Mouse (Mus musculus) layer of hippocampus, adult 11-12 months (tissue): ENCODE results near the gene Sema3g.

ENCODE experiments used
- DNase-seq: peaks from one replicate; pipeline ENCODE4 v3.0.0; 2022; ENCODE audit warnings: low spot score

The Sema3g gene

GRCm38 (mm10) chr14:31217666-31218065, at the start of gene Sema3g:
Gene Sema3g, plus strand, starts transcription at chr14:31217860.
- DNase-seq, result no peak

- DNase-seq, result no peak
Observed at GRCm38 (mm10) chr14:31168425-31168824, 49.2 kb upstream of the Sema3g start, which contains the start of gene Stab1. Gene Stab1, minus strand, starts transcription at chr14:31168641.

- no peak for DNase-seq
Observed at GRCm38 (mm10) chr14:31169508-31169907, 48.2 kb upstream of the Sema3g start.

GRCm38 (mm10) chr14:31170963-31171362, 46.7 kb upstream of the Sema3g start:
- DNase-seq, result no peak

GRCm38 (mm10) chr14:31171386-31171785, 46.3 kb upstream of the Sema3g start:
- DNase-seq, result no peak

- no peak for DNase-seq
Observed at GRCm38 (mm10) chr14:31171821-31172220, 45.8 kb upstream of the Sema3g start.

GRCm38 (mm10) chr14:31172781-31173455, 44.7 kb upstream of the Sema3g start:
- DNase-seq, result no peak

- DNase-seq, result no peak
Observed at GRCm38 (mm10) chr14:31173537-31173936, 44.1 kb upstream of the Sema3g start.

GRCm38 (mm10) chr14:31177287-31177686, 40.4 kb upstream of the Sema3g start:
- no peak for DNase-seq

GRCm38 (mm10) chr14:31177715-31178114, 39.9 kb upstream of the Sema3g start:
- no peak for DNase-seq

- DNase-seq, result no peak
Observed at GRCm38 (mm10) chr14:31179677-31180365, 37.8 kb upstream of the Sema3g start.

- no peak for DNase-seq
Observed at GRCm38 (mm10) chr14:31181512-31181911, 36.1 kb upstream of the Sema3g start.

- DNase-seq, result no peak
Observed at GRCm38 (mm10) chr14:31182786-31183290, 34.8 kb upstream of the Sema3g start.

- DNase-seq, result no peak
Observed at GRCm38 (mm10) chr14:31183541-31183940, 34.1 kb upstream of the Sema3g start.

- DNase-seq, result no peak
Observed at GRCm38 (mm10) chr14:31184195-31184594, 33.5 kb upstream of the Sema3g start.

GRCm38 (mm10) chr14:31186656-31187055, 31.0 kb upstream of the Sema3g start:
- DNase-seq, result no peak

- DNase-seq, result no peak
Observed at GRCm38 (mm10) chr14:31188771-31189181, 28.9 kb upstream of the Sema3g start.

- DNase-seq, result no peak
Observed at GRCm38 (mm10) chr14:31189348-31189747, 28.3 kb upstream of the Sema3g start.

GRCm38 (mm10) chr14:31191936-31192335, 25.7 kb upstream of the Sema3g start:
- DNase-seq, result no peak

GRCm38 (mm10) chr14:31193791-31194190, 23.9 kb upstream of the Sema3g start:
- no peak for DNase-seq

- no peak for DNase-seq
Observed at GRCm38 (mm10) chr14:31194441-31194840, 23.2 kb upstream of the Sema3g start.

- DNase-seq, result no peak
Observed at GRCm38 (mm10) chr14:31194891-31195513, 22.7 kb upstream of the Sema3g start.

GRCm38 (mm10) chr14:31195521-31195920, 22.1 kb upstream of the Sema3g start:
- DNase-seq, result no peak
